Mouse (Mus musculus): ENCODE data around the gene B3gnt9.

- TF ChIP-seq CTCF (IDR thresholded peaks at IDR 0.05; ENCODE audit: borderline replicate concordance, extremely low read depth, insufficient read depth, insufficient read length) (no peak), POLR2A (IDR thresholded peaks at IDR 0.05; ENCODE audit: borderline replicate concordance, extremely low read depth, insufficient read depth, insufficient read length, poor library complexity, severe bottlenecking) (no peak)
These were observed 2.0 kb downstream of the B3gnt9 start for GRCm38 (mm10) chr8:105252680-105253537.
